Mouse (Mus musculus): Measurements from ENCODE around the gene Chil5. TPM values are rescaled to one million over a fixed set of nuclear protein-coding genes. Genes with fewer than 3 reads are reported as not detected.

Gene Chil5
- total RNA-seq, 2 experiments from 2014 or later: not detected

Other genes with a start within 250 kb of the Chil5 start
- 70.6 and 73.8 TPM in 2 replicates for gene Rap1a, start 231.5 kb downstream of the Chil5 start, total RNA-seq (2014; fragmentation: Nextera tagmentation)
- gene Rap1a, start 231.5 kb downstream of the Chil5 start, total RNA-seq (2017): 91.7 and 119 TPM in 2 replicates
- not detected in 2 replicates for gene Adora3, start 162.0 kb downstream of the Chil5 start, total RNA-seq (2014; fragmentation: Nextera tagmentation)
- not detected in 2 replicates for gene Adora3, start 162.0 kb downstream of the Chil5 start, total RNA-seq (2017)
- gene Tmigd3, start 161.9 kb downstream of the Chil5 start, total RNA-seq (2014; fragmentation: Nextera tagmentation): not detected in 2 replicates
- gene Tmigd3, start 161.9 kb downstream of the Chil5 start, total RNA-seq (2017): not detected in 2 replicates
- gene I830077J02Rik, start 100.2 kb downstream of the Chil5 start, total RNA-seq (2014; fragmentation: Nextera tagmentation): 0.35 and 2.8 TPM in 2 replicates
- gene I830077J02Rik, start 100.2 kb downstream of the Chil5 start, total RNA-seq (2017): 0.52 and 8.0 TPM in 2 replicates
- 77.7 and 84.6 TPM in 2 replicates for gene Wdr77, start 73.4 kb downstream of the Chil5 start, total RNA-seq (2014; fragmentation: Nextera tagmentation)
- 37.0 and 37.9 TPM in 2 replicates for gene Wdr77, start 73.4 kb downstream of the Chil5 start, total RNA-seq (2017)
- gene Atp5f1, start 72.7 kb downstream of the Chil5 start, total RNA-seq (2014; fragmentation: Nextera tagmentation): 376 and 381 TPM in 2 replicates
- gene Atp5f1, start 72.7 kb downstream of the Chil5 start, total RNA-seq (2017): 527 and 581 TPM in 2 replicates
- gene Ovgp1, start 59.1 kb downstream of the Chil5 start, total RNA-seq (2014; fragmentation: Nextera tagmentation): 5.9 and 7.8 TPM in 2 replicates
- gene Ovgp1, start 59.1 kb downstream of the Chil5 start, total RNA-seq (2017): 2.4 and 7.4 TPM in 2 replicates
- gene Pifo, start 18.2 kb downstream of the Chil5 start, total RNA-seq (2014; fragmentation: Nextera tagmentation): not detected in 2 replicates
- gene Pifo, start 18.2 kb downstream of the Chil5 start, total RNA-seq (2017): not detected in 2 replicates
- not detected in 2 replicates for gene Chia1, start 80.4 kb upstream of the Chil5 start, total RNA-seq (2014; fragmentation: Nextera tagmentation)
- not detected in 2 replicates for gene Chia1, start 80.4 kb upstream of the Chil5 start, total RNA-seq (2017)
- 47.1 TPM in 1 of 2 replicates, not detected in the other for gene Chil3, start 134.8 kb upstream of the Chil5 start, total RNA-seq (2014; fragmentation: Nextera tagmentation)
- gene Chil3, start 134.8 kb upstream of the Chil5 start, total RNA-seq (2017): 3.2 and 10.7 TPM in 2 replicates
- not detected in 2 replicates for gene Chil4, start 186.7 kb upstream of the Chil5 start, total RNA-seq (2014; fragmentation: Nextera tagmentation)
- gene Chil4, start 186.7 kb upstream of the Chil5 start, total RNA-seq (2017): not detected in 2 replicates